Mouse (Mus musculus): ENCODE results near the gene Ears2. TPM values are rescaled to one million over a fixed set of nuclear protein-coding genes. Genes with fewer than 3 reads are reported as not detected.

The Ears2 gene
- polyA plus RNA-seq, 1 experiment = 10.8 TPM

DNA sequence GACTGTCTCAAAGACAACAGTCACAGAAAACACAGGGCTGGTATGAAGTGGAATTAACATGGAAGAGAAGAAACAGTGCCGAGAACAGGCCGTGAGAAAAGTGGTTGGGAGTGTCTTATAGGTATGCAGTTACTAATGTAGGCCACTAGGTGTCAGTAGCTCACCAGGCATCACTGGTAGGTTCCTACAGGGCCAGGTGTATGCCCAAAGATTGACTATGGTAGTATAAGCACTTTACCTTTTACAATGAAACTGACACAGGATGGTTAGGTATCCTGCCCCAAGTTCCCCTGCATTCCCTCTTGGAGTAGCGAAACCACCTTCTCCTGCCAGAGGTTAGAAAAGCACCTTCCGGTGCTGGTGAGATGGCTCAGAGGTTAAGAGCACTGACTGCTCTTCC lies 32.2 kb upstream of the Ears2 start:
- TF ChIP-seq REST (IDR thresholded peaks at IDR 0.05; ENCODE audit: insufficient read depth, insufficient read length) = no peak
- TF ChIP-seq MYOG (IDR thresholded peaks at IDR 0.05; ENCODE audit: control insufficient read depth in 1 of 3, insufficient read depth in 1 of 3, insufficient read length in 2 of 3, low read depth in 2 of 3) = no peak
- TF ChIP-seq POLR2AphosphoS2 (IDR thresholded peaks at IDR 0.05; ENCODE audit: insufficient read length, low read depth) = no peak
- TF ChIP-seq TCF3 (IDR thresholded peaks at IDR 0.05; ENCODE audit: insufficient read length, low read depth) = no peak
- no peak for TF ChIP-seq TCF12 (IDR thresholded peaks at IDR 0.05; ENCODE audit: insufficient read depth, poor library complexity, severe bottlenecking)
- TF ChIP-seq SRF (IDR thresholded peaks at IDR 0.05; ENCODE audit: control insufficient read depth, insufficient read length, low read depth) = no peak
- TF ChIP-seq MAX (IDR thresholded peaks at IDR 0.05; ENCODE audit: low read depth) = no peak
- TF ChIP-seq E2F4 (IDR thresholded peaks at IDR 0.05; ENCODE audit: insufficient read depth) = no peak
- no peak for TF ChIP-seq CEBPB (IDR thresholded peaks at IDR 0.05; ENCODE audit: insufficient read depth, poor library complexity, severe bottlenecking)
- no peak for TF ChIP-seq USF1 (IDR thresholded peaks at IDR 0.05; ENCODE audit: low read depth)
- no peaks in the 10 kb centered on the region for H3K27me3 ChIP-seq (ENCODE audit: control insufficient read depth, insufficient read depth, insufficient read length)
- no peak overlapping the region for H3ac ChIP-seq (ENCODE audit: control insufficient read depth, insufficient read length)
- peak overlapping the region; percentile 46 for H3K4me2 ChIP-seq (ENCODE audit: low read depth)
- no peak overlapping the region for H3K4me3 ChIP-seq
- peaks cover 24% of the 10 kb centered on the region for H3K36me3 ChIP-seq (ENCODE audit: control insufficient read depth, insufficient read depth)
- peaks cover 45% of the 10 kb centered on the region for H3K79me2 ChIP-seq (ENCODE audit: control insufficient read depth, insufficient read depth)

GRCm38 (mm10) chr7:122098009-122098408 lies 30.9 kb upstream of the Ears2 start:
- H3K79me2 ChIP-seq (ENCODE audit: control insufficient read depth, insufficient read depth) = peaks cover 46% of the 10 kb centered on the region
- peaks cover 31% of the 10 kb centered on the region for H3K36me3 ChIP-seq (ENCODE audit: control insufficient read depth, insufficient read depth)
- TF ChIP-seq MAX (IDR thresholded peaks at IDR 0.05; ENCODE audit: low read depth) = no peak
- no peak for TF ChIP-seq CEBPB (IDR thresholded peaks at IDR 0.05; ENCODE audit: insufficient read depth, poor library complexity, severe bottlenecking)
- no peak for TF ChIP-seq SRF (IDR thresholded peaks at IDR 0.05; ENCODE audit: control insufficient read depth, insufficient read length, low read depth)
- no peak for TF ChIP-seq POLR2A (IDR thresholded peaks at IDR 0.05; ENCODE audit: insufficient read length, low read depth)
- TF ChIP-seq MYOD1 (IDR thresholded peaks at IDR 0.05; ENCODE audit: control insufficient read depth in 1 of 3, insufficient read length in 2 of 3, low read depth in 2 of 3) = no peak
- TF ChIP-seq E2F4 (IDR thresholded peaks at IDR 0.05; ENCODE audit: insufficient read depth) = no peak
- TF ChIP-seq MYOG (IDR thresholded peaks at IDR 0.05; ENCODE audit: control insufficient read depth in 1 of 3, insufficient read depth in 1 of 3, insufficient read length in 2 of 3, low read depth in 2 of 3) = no peak
- no peak for TF ChIP-seq REST (IDR thresholded peaks at IDR 0.05; ENCODE audit: insufficient read depth, insufficient read length)
- no peak for TF ChIP-seq USF1 (IDR thresholded peaks at IDR 0.05; ENCODE audit: low read depth)
- H3K27me3 ChIP-seq (ENCODE audit: control insufficient read depth, insufficient read depth, insufficient read length) = no peaks in the 10 kb centered on the region
- H3K4me3 ChIP-seq = no peak overlapping the region
- no peak overlapping the region for H3ac ChIP-seq (ENCODE audit: control insufficient read depth, insufficient read length)
- H3K4me2 ChIP-seq (ENCODE audit: low read depth) = no peak overlapping the region

DNA sequence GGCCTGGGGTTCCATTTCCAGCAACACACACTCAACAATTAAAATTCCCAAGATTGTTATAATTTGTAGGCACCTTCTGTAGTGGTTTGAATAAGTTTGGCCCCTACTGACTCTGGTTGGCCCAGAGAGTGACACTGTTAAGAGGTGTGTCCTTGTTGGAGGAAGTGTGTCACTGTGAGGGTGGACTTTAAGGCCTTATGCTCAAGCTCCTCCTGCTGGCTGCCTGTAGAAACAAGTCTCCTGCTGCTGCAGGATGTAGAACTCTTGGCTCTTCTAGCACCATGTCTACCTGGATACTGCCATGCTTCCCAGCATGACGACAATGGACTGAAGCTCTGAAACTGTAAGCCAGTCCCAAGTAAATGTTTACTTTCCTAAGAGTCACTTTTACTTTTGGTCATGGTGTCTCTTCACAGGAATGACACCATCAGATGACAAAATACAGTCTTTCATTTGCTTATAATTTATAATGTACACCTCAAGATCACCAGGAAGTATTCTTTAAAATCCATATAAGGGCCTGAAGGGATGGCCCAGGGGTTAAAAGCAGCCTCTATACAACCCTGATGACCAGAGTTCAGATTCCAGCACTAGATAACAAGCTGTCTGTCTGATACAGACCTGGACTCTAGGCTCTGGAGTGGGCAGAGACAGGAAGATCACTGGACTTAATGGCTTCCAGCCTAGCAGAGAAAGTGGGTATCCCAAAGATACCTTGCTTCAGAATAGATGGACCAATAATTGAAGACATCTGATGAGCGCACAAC lies 27.7 kb upstream of the Ears2 start:
- Histone ChIP-seq H3ac (ENCODE audit: control insufficient read depth, insufficient read length) (no peak overlapping the region), H3K4me3 (no peak overlapping the region), H3K36me3 (ENCODE audit: control insufficient read depth, insufficient read depth) (peaks cover 49% of the 10 kb centered on the region), H3K4me2 (ENCODE audit: low read depth) (no peak overlapping the region), H3K27me3 (ENCODE audit: control insufficient read depth, insufficient read depth, insufficient read length) (no peaks in the 10 kb centered on the region), H3K79me2 (ENCODE audit: control insufficient read depth, insufficient read depth) (peaks cover 28% of the 10 kb centered on the region)
- TF ChIP-seq TCF3 (IDR thresholded peaks at IDR 0.05; ENCODE audit: insufficient read length, low read depth) (no peak), TCF12 (IDR thresholded peaks at IDR 0.05; ENCODE audit: insufficient read depth, poor library complexity, severe bottlenecking) (no peak), REST (IDR thresholded peaks at IDR 0.05; ENCODE audit: insufficient read depth, insufficient read length) (no peak), POLR2A (IDR thresholded peaks at IDR 0.05; ENCODE audit: insufficient read length, low read depth) (no peak)

- Histone ChIP-seq H3K4me3 (no peak overlapping the region), H3K27me3 (ENCODE audit: control insufficient read depth, insufficient read depth, insufficient read length) (no peaks in the 10 kb centered on the region), H3K79me2 (ENCODE audit: control insufficient read depth, insufficient read depth) (no peaks in the 10 kb centered on the region), H3ac (ENCODE audit: control insufficient read depth, insufficient read length) (no peak overlapping the region), H3K4me2 (ENCODE audit: low read depth) (no peak overlapping the region), H3K36me3 (ENCODE audit: control insufficient read depth, insufficient read depth) (peaks cover 49% of the 10 kb centered on the region)
- no peak for TF ChIP-seq POLR2A (IDR thresholded peaks at IDR 0.05; ENCODE audit: insufficient read length, low read depth)
- no peak for TF ChIP-seq USF1 (IDR thresholded peaks at IDR 0.05; ENCODE audit: low read depth)
- TF ChIP-seq MYOG (IDR thresholded peaks at IDR 0.05; ENCODE audit: control insufficient read depth in 1 of 3, insufficient read depth in 1 of 3, insufficient read length in 2 of 3, low read depth in 2 of 3) = no peak
- TF ChIP-seq E2F4 (IDR thresholded peaks at IDR 0.05; ENCODE audit: insufficient read depth) = no peak
- no peak for TF ChIP-seq MAX (IDR thresholded peaks at IDR 0.05; ENCODE audit: low read depth)
- no peak for TF ChIP-seq TCF12 (IDR thresholded peaks at IDR 0.05; ENCODE audit: insufficient read depth, poor library complexity, severe bottlenecking)
- no peak for TF ChIP-seq TCF3 (IDR thresholded peaks at IDR 0.05; ENCODE audit: insufficient read length, low read depth)
- no peak for TF ChIP-seq POLR2AphosphoS2 (IDR thresholded peaks at IDR 0.05; ENCODE audit: insufficient read length, low read depth)
- no peak for TF ChIP-seq MYOD1 (IDR thresholded peaks at IDR 0.05; ENCODE audit: control insufficient read depth in 1 of 3, insufficient read length in 2 of 3, low read depth in 2 of 3)
- no peak for TF ChIP-seq CEBPB (IDR thresholded peaks at IDR 0.05; ENCODE audit: insufficient read depth, poor library complexity, severe bottlenecking)
- TF ChIP-seq REST (IDR thresholded peaks at IDR 0.05; ENCODE audit: insufficient read depth, insufficient read length) = no peak
These were observed 20.3 kb upstream of the Ears2 start for GRCm38 (mm10) chr7:122087195-122087982.
